Mouse (Mus musculus): ENCODE results near the gene Brip1. TPM values are rescaled to one million over a fixed set of nuclear protein-coding genes. Genes with fewer than 3 reads are reported as not detected.

Gene Brip1
- total RNA-seq, 2 experiments from 2014 or later: 0.55 to 0.59 TPM

DNA sequence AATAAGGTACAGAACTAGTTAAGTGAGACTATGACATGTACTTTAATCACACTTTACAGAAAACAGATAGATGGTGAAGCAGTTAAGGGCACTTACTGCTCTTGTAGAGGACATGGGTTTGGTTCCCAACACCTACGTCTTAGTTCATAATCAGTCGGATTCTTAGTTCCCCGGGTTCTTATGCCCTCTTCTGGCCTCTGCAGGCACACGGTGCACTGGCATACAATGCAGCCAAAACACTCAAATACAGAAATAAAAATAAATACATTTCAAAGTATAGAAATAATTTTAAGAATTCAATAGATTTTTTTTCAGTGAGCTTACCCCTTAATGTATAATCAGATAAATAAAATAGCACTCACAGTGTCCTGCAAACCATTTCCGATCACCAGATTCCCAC is 161.0 kb downstream of the Brip1 start:
- intact Hi-C loops (cut with DNase I): no loop called here
- no peak for DNase-seq (ENCODE audit: low spot score)

DNA sequence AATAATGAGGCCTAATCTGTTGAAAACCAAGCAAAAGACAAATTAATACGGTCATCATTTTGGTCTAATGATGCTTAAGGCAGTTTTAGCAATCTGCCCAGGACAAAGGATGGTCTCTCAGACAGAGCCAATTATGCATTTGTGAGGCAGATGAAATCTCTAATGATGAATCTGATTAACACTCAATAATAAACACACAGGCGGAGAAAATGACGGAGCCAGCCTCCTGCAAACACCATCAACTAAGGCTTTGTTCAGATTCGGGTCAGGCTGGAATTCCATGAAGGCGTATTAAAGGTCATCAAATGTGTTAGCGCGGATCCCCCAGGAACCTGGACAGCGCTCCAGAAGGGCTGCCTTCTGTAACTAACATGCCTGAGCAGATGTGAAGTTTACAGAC is 161.6 kb downstream of the Brip1 start:
- intact Hi-C loops (cut with DNase I): no loop called here
- DNase-seq (ENCODE audit: low spot score): no peak

- intact Hi-C loops (cut with DNase I): no loop called here
- DNase-seq (ENCODE audit: low spot score): no peak
Measured at GRCm38 (mm10) chr11:86038701-86039100, 162.3 kb downstream of the Brip1 start.

GRCm38 (mm10) chr11:86032910-86033309 is 168.1 kb downstream of the Brip1 start:
- intact Hi-C loops (cut with DNase I): no loop called here
- no peak for DNase-seq (ENCODE audit: low spot score)

GRCm38 (mm10) chr11:86028034-86028433 is 173.0 kb downstream of the Brip1 start:
- no peak for DNase-seq (ENCODE audit: low spot score)
- intact Hi-C loops (cut with DNase I): no loop called here

GRCm38 (mm10) chr11:86026556-86027194 is 174.3 kb downstream of the Brip1 start:
- intact Hi-C loops (cut with DNase I): no loop called here
- DNase-seq (ENCODE audit: low spot score): no peak

- intact Hi-C loops (cut with DNase I): no loop called here
- DNase-seq (ENCODE audit: low spot score): peak; percentile 34
Measured at GRCm38 (mm10) chr11:86022439-86022838, 178.6 kb downstream of the Brip1 start.

GRCm38 (mm10) chr11:86020033-86020432 is 181.0 kb downstream of the Brip1 start:
- intact Hi-C loops (cut with DNase I): no loop called here
- no peak for DNase-seq (ENCODE audit: low spot score)

DNA sequence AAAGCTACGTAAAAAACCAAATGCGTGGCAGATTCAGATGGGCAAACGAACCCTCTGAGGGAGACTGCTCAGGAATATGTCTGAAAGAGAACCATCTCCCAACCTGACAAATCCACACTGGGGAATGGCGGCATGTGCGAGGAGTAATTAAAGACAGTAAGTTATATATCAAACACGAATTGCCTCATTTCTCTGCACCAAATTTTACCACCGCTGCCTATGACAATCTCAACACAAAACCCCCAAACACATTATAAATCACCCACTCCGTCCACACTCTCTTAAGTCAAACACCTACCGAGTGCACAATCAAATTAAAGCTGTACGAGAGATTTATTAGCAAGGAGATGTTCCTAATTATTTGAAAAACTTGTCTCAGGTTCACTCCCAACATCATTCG is 184.8 kb downstream of the Brip1 start:
- intact Hi-C loops (cut with DNase I): no loop called here
- no peak for DNase-seq (ENCODE audit: low spot score)

DNA sequence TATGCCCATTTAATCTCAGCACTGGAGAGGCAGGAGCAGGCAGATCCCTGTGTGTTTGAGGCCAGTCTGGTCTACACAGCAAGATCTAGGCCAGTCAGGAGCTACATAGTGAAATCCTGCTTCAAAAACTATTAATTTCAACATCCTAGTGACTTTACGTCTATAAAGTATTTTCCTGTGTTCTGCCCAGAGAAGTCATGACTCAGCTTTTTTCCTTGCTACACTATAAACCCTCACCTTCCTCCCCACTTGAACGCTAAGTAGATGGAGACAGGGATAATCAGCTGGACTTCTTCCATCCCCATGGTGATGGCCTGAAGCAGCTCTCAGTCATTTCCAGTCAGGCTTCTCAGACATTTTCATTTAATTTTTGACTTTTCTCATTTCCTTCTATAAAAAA is 187.9 kb downstream of the Brip1 start:
- intact Hi-C loops (cut with DNase I): no loop called here
- DNase-seq (ENCODE audit: low spot score): no peak

DNA sequence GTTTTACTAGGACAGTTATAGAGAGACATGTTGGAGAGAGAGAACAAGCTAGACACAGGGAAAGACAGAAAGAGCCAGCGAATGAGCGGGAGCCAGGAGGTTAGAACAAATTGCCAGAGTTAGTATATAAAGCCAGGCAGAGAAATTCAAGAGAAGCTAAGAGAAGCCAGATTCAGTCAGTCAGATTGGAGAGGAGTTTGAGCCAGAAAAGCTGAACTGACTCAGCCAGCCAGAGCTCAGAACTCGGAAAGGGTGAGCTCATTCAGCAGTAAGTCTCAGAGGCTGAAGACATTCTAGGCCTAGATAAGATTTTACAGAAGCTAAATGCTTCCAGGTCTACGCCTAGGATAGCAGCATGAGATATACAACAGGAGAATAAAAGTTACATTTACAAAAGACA is 190.5 kb downstream of the Brip1 start:
- no peak for DNase-seq (ENCODE audit: low spot score)
- intact Hi-C loops (cut with DNase I): no loop called here

DNA sequence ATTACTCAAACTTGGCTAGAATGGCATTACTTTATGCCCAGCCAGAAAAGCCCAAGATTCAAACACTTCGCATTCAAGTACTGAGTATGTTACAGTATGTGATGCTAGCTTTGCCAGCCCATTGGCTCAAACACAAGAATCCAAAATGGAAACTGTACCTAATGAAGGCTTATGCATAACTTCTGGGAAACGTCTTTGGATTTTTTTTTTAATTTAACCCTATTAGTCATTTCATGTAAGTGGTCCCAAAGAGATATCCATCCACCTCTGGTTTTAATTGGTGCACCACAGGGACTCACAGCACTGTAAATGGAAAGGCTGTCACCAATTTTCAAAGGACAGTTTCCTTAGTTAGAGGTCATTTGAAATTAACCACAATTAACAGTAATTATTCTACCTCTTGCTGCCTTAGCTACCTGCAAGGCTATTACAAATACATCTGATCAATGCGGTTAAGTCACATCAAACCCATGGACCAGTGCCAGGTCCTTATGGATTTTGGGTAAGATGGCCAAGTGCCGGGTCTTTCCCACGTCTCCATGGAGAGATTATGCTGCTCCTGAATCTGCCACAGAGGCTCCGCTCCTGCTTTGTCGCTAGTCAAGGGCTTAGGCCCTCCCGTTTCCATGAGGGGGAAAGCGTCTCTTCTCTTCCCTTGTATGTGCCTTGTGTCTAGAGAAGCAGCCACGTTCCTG is 192.6 kb downstream of the Brip1 start:
- DNase-seq (ENCODE audit: low spot score): no peak
- intact Hi-C loops (cut with DNase I): no loop called here

Other genes starting within 250 kb of the Brip1 start
- 1 to 10 TPM; 5.3 to 6.7 TPM for gene Ints2, start 56.4 kb upstream of the Brip1 start, total RNA-seq (2021)
- 10 to 100 TPM; 33.4 to 44.7 TPM for gene Med13, start 156.4 kb upstream of the Brip1 start, total RNA-seq (2021)

Measured in heart, postnatal 25 days (tissue).